Mouse (Mus musculus): ENCODE measurements around the gene Gm20532.

GRCm38 (mm10) chr2:26605331-26605730, 18.9 kb downstream of the Gm20532 start:
- TF ChIP-seq CTCF (IDR thresholded peaks at IDR 0.05; ENCODE audit: borderline replicate concordance, insufficient read depth, low read depth, low read length) (no peak), POLR2A (IDR thresholded peaks at IDR 0.05; ENCODE audit: borderline replicate concordance, insufficient read depth, low read length) (no peak)

Measured in cerebellum, adult 2 months (tissue).